In the genomic region with DNA sequence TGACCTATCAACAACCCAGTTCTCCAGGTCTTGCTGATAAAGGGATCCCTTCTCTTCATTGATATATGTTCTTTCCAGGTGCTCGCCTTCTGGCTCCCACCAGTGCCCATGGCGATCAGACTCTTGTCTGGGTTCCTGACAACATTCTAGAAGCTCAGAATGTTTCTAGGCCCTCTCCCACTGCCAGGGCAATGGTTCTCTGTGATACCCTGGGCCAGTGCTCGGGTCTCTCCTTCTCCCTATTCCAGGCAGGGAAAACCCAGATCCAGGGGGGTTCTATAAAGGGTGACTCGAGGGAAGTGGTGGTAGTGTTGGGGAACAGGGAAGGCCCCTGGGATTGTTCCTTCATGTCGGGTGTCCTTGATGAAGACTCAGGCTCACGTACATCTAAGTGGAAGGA, we compare ENCODE assay signal across 13 mouse cellular contexts. TPM values are rescaled to one million over a fixed set of nuclear protein-coding genes. Genes with fewer than 3 reads are reported as not detected.
DNase-seq lines count a peak whose midpoint lies in the region; ATAC-seq lines count a peak whose summit lies in the region.
"Had no signal": no experiment of that assay in that cellular context is flagged by ENCODE, and none has a peak within 500 bp of the region (broad histone marks: within the 10 kb centered on the region; RNA-seq: fewer than 3 reads in every experiment).

A gene (minus strand): TSS at position 101 of the 400 bp plus-strand sequence.

- no peaks in the 10 kb centered on the region for H3K4me1 ChIP-seq in heart, embryonic 12.5 days (replicated peaks)
- 0 out of 2 replicates have a peak, but pooled peaks cover 9% of the 10 kb centered on the region for H3K4me1 ChIP-seq in midbrain, embryonic 10.5 days
- no peaks in the 10 kb centered on the region for H3K4me1 ChIP-seq in midbrain, embryonic 16.5 days (ENCODE audit: control insufficient read depth, insufficient read depth, low read length)
- peaks cover 2% of the 10 kb centered on the region; the same call in 1 of the 2 replicates for H3K4me1 ChIP-seq in intestine, embryonic 16.5 days (ENCODE audit: control insufficient read depth, insufficient read depth, low read length)
- H3K4me1 ChIP-seq in neural tube, embryonic 15.5 days = no peaks in the 10 kb centered on the region

- no peak for ATAC-seq in heart, embryonic 12.5 days (ENCODE audit: insufficient number of reproducible peaks, low FRiP score)
- no peak for ATAC-seq in midbrain, embryonic 16.5 days
- ATAC-seq in intestine, embryonic 16.5 days = no peak
- ATAC-seq in neural tube, embryonic 15.5 days (ENCODE audit: low FRiP score) = no peak

- no peaks in the 10 kb centered on the region for H3K9me3 ChIP-seq in heart, embryonic 12.5 days (replicated peaks)
- H3K9me3 ChIP-seq in midbrain, embryonic 10.5 days (replicated peaks) = no peaks in the 10 kb centered on the region
- H3K9me3 ChIP-seq in midbrain, embryonic 16.5 days (replicated peaks; ENCODE audit: control insufficient read depth, low read length, poor library complexity, severe bottlenecking) = no peaks in the 10 kb centered on the region
- no peaks in the 10 kb centered on the region for H3K9me3 ChIP-seq in intestine, embryonic 16.5 days (ENCODE audit: control insufficient read depth, low read length)
- H3K9me3 ChIP-seq in neural tube, embryonic 15.5 days (replicated peaks) = no peaks in the 10 kb centered on the region

- WGBS in heart, embryonic 12.5 days = 75% methylated on average over 6 of the region's 6 CpGs
- 84% methylated on average over 6 of the region's 6 CpGs for WGBS in midbrain, embryonic 10.5 days
- 86% methylated on average over 6 of the region's 6 CpGs for WGBS in midbrain, embryonic 16.5 days
- 89% methylated on average over 6 of the region's 6 CpGs for WGBS in intestine, embryonic 16.5 days
- WGBS in neural tube, embryonic 15.5 days = 81% methylated on average over 6 of the region's 6 CpGs

- H3K36me3 ChIP-seq in heart, embryonic 12.5 days = no peaks in the 10 kb centered on the region
- H3K36me3 ChIP-seq in midbrain, embryonic 10.5 days = no peaks in the 10 kb centered on the region
- no peaks in the 10 kb centered on the region for H3K36me3 ChIP-seq in midbrain, embryonic 16.5 days (ENCODE audit: control insufficient read depth, insufficient read depth, low read length)
- no peaks in the 10 kb centered on the region for H3K36me3 ChIP-seq in intestine, embryonic 16.5 days (ENCODE audit: control insufficient read depth, insufficient read depth, low read length)
- H3K36me3 ChIP-seq in neural tube, embryonic 15.5 days = no peaks in the 10 kb centered on the region

- H3K4me2 ChIP-seq in heart, embryonic 12.5 days = peak within 1 kb of the TSS; percentile 71
- no peak within 1 kb of the TSS for H3K4me2 ChIP-seq in midbrain, embryonic 16.5 days (ENCODE audit: low read length)
- H3K4me2 ChIP-seq in intestine, embryonic 16.5 days (ENCODE audit: low read depth, low read length) = peak within 1 kb of the TSS; percentile 48; the same call in 1 of the 2 replicates
- peak within 1 kb of the TSS; percentile 61 for H3K4me2 ChIP-seq in neural tube, embryonic 15.5 days

- H3K9ac ChIP-seq in heart, embryonic 12.5 days = no peak within 1 kb of the TSS
- no peak within 1 kb of the TSS for H3K9ac ChIP-seq in midbrain, embryonic 16.5 days (ENCODE audit: low read depth, low read length)
- H3K9ac ChIP-seq in intestine, embryonic 16.5 days (ENCODE audit: low read depth, low read length) = no peak within 1 kb of the TSS
- H3K9ac ChIP-seq in neural tube, embryonic 15.5 days (replicated peaks) = no peak within 1 kb of the TSS

- peaks cover 37% of the 10 kb centered on the region for H3K27me3 ChIP-seq in heart, embryonic 12.5 days (replicated peaks)
- H3K27me3 ChIP-seq in midbrain, embryonic 10.5 days (ENCODE audit: low read depth, poor library complexity, severe bottlenecking) = peaks cover 49% of the 10 kb centered on the region
- peaks cover 16% of the 10 kb centered on the region for H3K27me3 ChIP-seq in midbrain, embryonic 16.5 days (ENCODE audit: control insufficient read depth, insufficient read depth, low read depth, low read length)
- H3K27me3 ChIP-seq in intestine, embryonic 16.5 days (replicated peaks; ENCODE audit: control insufficient read depth, insufficient read depth, low read length) = peaks cover 8% of the 10 kb centered on the region
- peaks cover 28% of the 10 kb centered on the region for H3K27me3 ChIP-seq in neural tube, embryonic 15.5 days (replicated peaks)

- H3K27ac ChIP-seq in heart, embryonic 12.5 days (ENCODE audit: poor library complexity, severe bottlenecking) = no peak within 1 kb of the TSS
- no peak within 1 kb of the TSS for H3K27ac ChIP-seq in midbrain, embryonic 10.5 days (replicated peaks)
- H3K27ac ChIP-seq in midbrain, embryonic 16.5 days (ENCODE audit: low read length) = no peak within 1 kb of the TSS
- no peak within 1 kb of the TSS for H3K27ac ChIP-seq in intestine, embryonic 16.5 days (ENCODE audit: low read length)
- H3K27ac ChIP-seq in neural tube, embryonic 15.5 days (replicated peaks) = no peak within 1 kb of the TSS

- intact Hi-C loops in heart, postnatal 10 days (cut with DNase I) = no loop called here

- no peak within 1 kb of the TSS; the same call in 1 of the 2 replicates for H3K4me3 ChIP-seq in heart, embryonic 12.5 days
- H3K4me3 ChIP-seq in midbrain, embryonic 10.5 days = 0 out of 2 replicates have a peak within 1 kb of the TSS, but pooled peaks have one; percentile 48
- H3K4me3 ChIP-seq in midbrain, embryonic 16.5 days (ENCODE audit: low read depth, low read length) = no peak within 1 kb of the TSS
- H3K4me3 ChIP-seq in intestine, embryonic 16.5 days (ENCODE audit: low read length) = no peak within 1 kb of the TSS
- peak within 1 kb of the TSS; percentile 35; the same call in 1 of the 2 replicates for H3K4me3 ChIP-seq in neural tube, embryonic 15.5 days (replicated peaks)

- DNase-seq in heart, postnatal 10 days = no peak
- no peak for DNase-seq in midbrain, embryonic 10.5 days (ENCODE audit: low spot score)
- DNase-seq in embryo, embryonic 11 days = no peak
- no peak for DNase-seq in layer of hippocampus, postnatal 10 days (ENCODE audit: low spot score in 2 of 2)
- DNase-seq: cerebellum, postnatal 36 days; kidney, adult 18-20 months had no signal

RNA-seq across cellular contexts. Expression of the gene that starts here (rescaled TPM):
- not detected in 2 replicates for polyA plus RNA-seq in heart, embryonic 12.5 days (2016; fragmentation: Nextera tagmentation; extraction: Ambion mirVana)
- total RNA-seq in heart, postnatal 10 days (2021) = not detected
- polyA plus RNA-seq in midbrain, embryonic 10.5 days (2016; fragmentation: Nextera tagmentation; extraction: Ambion mirVana) = not detected in 2 replicates
- polyA plus RNA-seq in midbrain, embryonic 16.5 days (2015; fragmentation: Nextera tagmentation; extraction: Ambion mirVana) = not detected in 2 replicates
- polyA plus RNA-seq in intestine, embryonic 16.5 days (2015; fragmentation: Nextera tagmentation; extraction: Ambion mirVana) = not detected in 2 replicates
- not detected in 2 replicates for polyA plus RNA-seq in neural tube, embryonic 15.5 days (2015; fragmentation: Nextera tagmentation; extraction: Ambion mirVana)
- not detected for total RNA-seq in layer of hippocampus, postnatal 10 days (2021)
- total RNA-seq: adrenal gland, postnatal 4 days; left cerebral cortex, postnatal 14 days; megakaryocyte-erythroid progenitor cell, adult 5-6 weeks had no signal

Comparison
In these comparisons a context has a peak if more than half of its experiments do, and no peak if none do; other contexts are left out.
1. H3K4me3 ChIP-seq: peak in midbrain, embryonic 10.5 days (single experiment) and neural tube, embryonic 15.5 days (single experiment); none in heart, embryonic 12.5 days (single experiment), midbrain, embryonic 16.5 days (single experiment) and intestine, embryonic 16.5 days (single experiment).